Mouse (Mus musculus): ENCODE measurements at regions not wholly inside any gene's neighbourhood (a gene's known extent, or its start where the extent isn't known, plus 50 kb on each side); places are given as distances from the start of the nearest gene placed in this dataset.

DNA sequence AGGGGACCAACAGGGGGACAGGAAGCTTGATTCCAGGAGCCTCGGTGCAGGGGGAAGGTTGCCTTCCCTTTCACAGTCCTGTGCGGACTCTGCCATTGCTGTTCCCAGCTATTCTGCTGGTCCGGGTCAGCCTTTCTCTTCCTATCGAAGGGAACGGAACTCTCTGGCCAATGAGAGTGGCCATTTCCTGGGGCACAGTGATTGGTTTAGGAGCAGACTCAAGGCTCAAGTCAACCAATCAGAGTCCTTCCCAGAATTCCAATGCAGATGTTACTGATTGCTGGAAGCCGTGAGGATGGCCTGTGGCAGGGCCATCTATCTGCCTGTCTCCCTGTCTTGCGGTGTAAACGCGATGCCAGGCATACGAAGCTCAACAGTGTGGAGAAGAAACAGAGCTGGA, 145.3 kb downstream of the Bmp7 start:
- no peak for TF ChIP-seq TCF12 (IDR thresholded peaks at IDR 0.05; ENCODE audit: insufficient read depth, poor library complexity, severe bottlenecking)
- TF ChIP-seq POLR2AphosphoS2 (IDR thresholded peaks at IDR 0.05; ENCODE audit: insufficient read length, low read depth) = no peak
- no peak for TF ChIP-seq POLR2A (IDR thresholded peaks at IDR 0.05; ENCODE audit: insufficient read length, low read depth)
- TF ChIP-seq USF1 (IDR thresholded peaks at IDR 0.05; ENCODE audit: low read depth) = no peak
- TF ChIP-seq MYOG (IDR thresholded peaks at IDR 0.05; ENCODE audit: control insufficient read depth in 1 of 3, insufficient read depth in 1 of 3, insufficient read length in 2 of 3, low read depth in 2 of 3) = no peak
- no peak for TF ChIP-seq MYOD1 (IDR thresholded peaks at IDR 0.05; ENCODE audit: control insufficient read depth in 1 of 3, insufficient read length in 2 of 3, low read depth in 2 of 3)
- TF ChIP-seq MAX (IDR thresholded peaks at IDR 0.05; ENCODE audit: low read depth) = no peak
- no peak for TF ChIP-seq SRF (IDR thresholded peaks at IDR 0.05; ENCODE audit: control insufficient read depth, insufficient read length, low read depth)
